ENCODE assay signal across 38 mouse cellular contexts in the genomic region with DNA sequence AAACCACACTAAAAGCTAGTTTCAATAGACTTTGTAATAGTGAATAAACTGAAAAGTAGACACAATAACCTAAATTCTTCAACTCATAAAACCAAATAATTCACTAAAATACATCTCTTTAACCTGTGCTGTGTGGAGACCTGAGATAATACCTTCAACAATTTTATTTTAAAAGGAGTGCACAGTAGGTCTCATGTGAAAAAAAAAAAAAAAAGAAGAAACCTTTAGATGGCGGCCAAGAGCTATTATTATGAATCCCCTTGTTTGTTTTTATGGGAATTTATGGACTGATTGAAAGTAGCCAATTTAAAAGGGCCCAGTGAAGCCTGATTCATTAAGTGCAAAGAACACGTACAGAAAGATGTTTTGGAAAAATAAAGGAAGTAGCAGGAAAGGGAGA. TPM values are rescaled to one million over a fixed set of nuclear protein-coding genes. Genes with fewer than 3 reads are reported as not detected.
"Had no signal": no experiment of that assay in that cellular context is flagged by ENCODE, and none has a peak within 500 bp of the region (broad histone marks: within the 10 kb centered on the region; RNA-seq: fewer than 3 reads in every experiment).

No protein-coding gene starts in this region.

- H3K9me3 ChIP-seq: limb, embryonic 10.5 days; limb, embryonic 12.5 days; limb, embryonic 13.5 days; limb, embryonic 15.5 days; liver, embryonic 12.5 days; liver, embryonic 13.5 days; liver, embryonic 15.5 days; lung, embryonic 15.5 days; midbrain, embryonic 10.5 days; midbrain, embryonic 12.5 days; midbrain, embryonic 13.5 days; midbrain, embryonic 15.5 days; neural tube, embryonic 12.5 days had no signal

- H3K4me3 ChIP-seq: limb, embryonic 10.5 days; limb, embryonic 12.5 days; limb, embryonic 13.5 days; limb, embryonic 15.5 days; liver, embryonic 12.5 days; liver, embryonic 13.5 days; liver, embryonic 15.5 days; lung, embryonic 15.5 days; megakaryocyte, embryonic 14.5 days; midbrain, embryonic 10.5 days; midbrain, embryonic 12.5 days; midbrain, embryonic 13.5 days; midbrain, embryonic 15.5 days; myocyte; neural tube, embryonic 12.5 days had no signal

- H3K36me3 ChIP-seq: limb, embryonic 10.5 days; limb, embryonic 12.5 days; limb, embryonic 13.5 days; limb, embryonic 15.5 days; liver, embryonic 12.5 days; liver, embryonic 13.5 days; liver, embryonic 15.5 days; lung, embryonic 15.5 days; midbrain, embryonic 10.5 days; midbrain, embryonic 12.5 days; midbrain, embryonic 13.5 days; midbrain, embryonic 15.5 days; neural tube, embryonic 12.5 days had no signal

- H3K27ac ChIP-seq: limb, embryonic 10.5 days; limb, embryonic 12.5 days; limb, embryonic 13.5 days; limb, embryonic 15.5 days; liver, embryonic 12.5 days; liver, embryonic 13.5 days; liver, embryonic 14.5 days; liver, embryonic 15.5 days; lung, embryonic 15.5 days; macrophage; midbrain, embryonic 10.5 days; midbrain, embryonic 12.5 days; midbrain, embryonic 13.5 days; midbrain, embryonic 15.5 days; neural tube, embryonic 12.5 days had no signal

- H3K9ac ChIP-seq: limb, embryonic 12.5 days; limb, embryonic 13.5 days; limb, embryonic 15.5 days; liver, embryonic 12.5 days; liver, embryonic 13.5 days; liver, embryonic 14.5 days; liver, embryonic 15.5 days; liver, postnatal 0 days; lung, embryonic 14.5 days; lung, embryonic 15.5 days; midbrain, embryonic 12.5 days; midbrain, embryonic 13.5 days; midbrain, embryonic 15.5 days; neural tube, embryonic 12.5 days had no signal

- ATAC-seq: liver, embryonic 12.5 days; liver, postnatal 0 days; lung, postnatal 0 days; midbrain, embryonic 13.5 days; midbrain, embryonic 15.5 days; midbrain, embryonic 16.5 days had no signal

- DNase-seq: left cerebral cortex, postnatal 4 days; liver; liver, embryonic 13.5 days; liver, postnatal 0 days; lung, adult 18-20 months; lung, adult 2 months; lung, embryonic 14.5 days; lung, postnatal 10 days; lung, postnatal 14 days; lung, postnatal 36 days; lung, postnatal 4 days; midbrain, embryonic 14.5 days had no signal

- H3K27me3 ChIP-seq: limb, embryonic 12.5 days; limb, embryonic 13.5 days; limb, embryonic 15.5 days; liver, embryonic 12.5 days; liver, embryonic 13.5 days; liver, embryonic 15.5 days; lung, embryonic 15.5 days; megakaryocyte, embryonic 14.5 days; midbrain, embryonic 12.5 days; midbrain, embryonic 13.5 days; midbrain, embryonic 15.5 days; neural tube, embryonic 12.5 days had no signal

- H3K4me1 ChIP-seq: limb, embryonic 13.5 days; limb, embryonic 15.5 days; liver, embryonic 12.5 days; liver, embryonic 13.5 days; liver, embryonic 15.5 days; lung, embryonic 15.5 days; megakaryocyte, embryonic 14.5 days; midbrain, embryonic 15.5 days had no signal

- H3K4me2 ChIP-seq: limb, embryonic 12.5 days; limb, embryonic 13.5 days; limb, embryonic 15.5 days; liver, embryonic 11.5 days; liver, embryonic 12.5 days; liver, embryonic 13.5 days; liver, embryonic 15.5 days; lung, embryonic 14.5 days; lung, embryonic 15.5 days; midbrain, embryonic 11.5 days; midbrain, embryonic 12.5 days; midbrain, embryonic 13.5 days; midbrain, embryonic 15.5 days; neural tube, embryonic 12.5 days had no signal

RNA-seq across cellular contexts. Expression of gene Itgb8, which starts 31.4 kb away (rescaled TPM):
- total RNA-seq: megakaryocyte progenitor cell, adult 5-6 weeks; megakaryocyte, adult 5-6 weeks; monocyte, adult 5-6 weeks had no signal

RNA-seq across cellular contexts. Expression of gene Macc1, which starts 44.0 kb away (rescaled TPM):
- total RNA-seq: megakaryocyte progenitor cell, adult 5-6 weeks; megakaryocyte, adult 5-6 weeks; megakaryocyte-erythroid progenitor cell, adult 5-6 weeks; midbrain, postnatal 0 days; monocyte, adult 5-6 weeks had no signal
- polyA plus RNA-seq: liver, adult 2 months; liver, embryonic 13.5 days; macrophage; midbrain, embryonic 14.5 days; midbrain, postnatal 0 days had no signal
